Mouse (Mus musculus) 3134 (cell line): ENCODE data around the gene Kcne2.

Experiments used
- DNase-seq: peaks from one replicate; pipeline ENCODE4 v3.0.0-alpha.2; 2011; ENCODE audit warnings: low spot score; ENCODE audit not compliant: insufficient read length; ENCODE audit errors: extremely low read depth

Gene Kcne2

GRCm38 (mm10) chr16:92292101-92292500, at the start of gene Kcne2:
Kcne2 (plus strand) TSS chr16:92292389.
- no peak for DNase-seq

- DNase-seq = no peak
These were observed 46.3 kb upstream of the Kcne2 start for GRCm38 (mm10) chr16:92245909-92246308.

GRCm38 (mm10) chr16:92246974-92247373, 45.2 kb upstream of the Kcne2 start:
- DNase-seq = no peak

- DNase-seq = no peak
These were observed 44.5 kb upstream of the Kcne2 start for GRCm38 (mm10) chr16:92247700-92248099.

- no peak for DNase-seq
These were observed 42.5 kb upstream of the Kcne2 start for GRCm38 (mm10) chr16:92249681-92250080.

- DNase-seq = no peak
These were observed 41.7 kb upstream of the Kcne2 start for GRCm38 (mm10) chr16:92250452-92250851.

- no peak for DNase-seq
These were observed 37.9 kb upstream of the Kcne2 start for GRCm38 (mm10) chr16:92254316-92254715.

- DNase-seq = no peak
These were observed 24.3 kb upstream of the Kcne2 start for GRCm38 (mm10) chr16:92267861-92268260.

- no peak for DNase-seq
These were observed 17.7 kb upstream of the Kcne2 start for GRCm38 (mm10) chr16:92274516-92274915.

GRCm38 (mm10) chr16:92275526-92275925, 16.7 kb upstream of the Kcne2 start:
- no peak for DNase-seq

GRCm38 (mm10) chr16:92282671-92283070, 9.5 kb upstream of the Kcne2 start:
- DNase-seq = no peak

GRCm38 (mm10) chr16:92285068-92285467, 7.1 kb upstream of the Kcne2 start:
- no peak for DNase-seq

GRCm38 (mm10) chr16:92286609-92287008, 5.6 kb upstream of the Kcne2 start:
- peak; percentile 30 for DNase-seq

GRCm38 (mm10) chr16:92288778-92289177, 3.4 kb upstream of the Kcne2 start:
- DNase-seq = no peak

- no peak for DNase-seq
These were observed 2.1 kb upstream of the Kcne2 start for GRCm38 (mm10) chr16:92290045-92290444.

- DNase-seq = no peak
These were observed 2.2 kb downstream of the Kcne2 start for GRCm38 (mm10) chr16:92294267-92294970.

- DNase-seq = no peak
These were observed 3.1 kb downstream of the Kcne2 start for GRCm38 (mm10) chr16:92295328-92295727.

GRCm38 (mm10) chr16:92300649-92301411, 8.6 kb downstream of the Kcne2 start, which contains the start of gene Smim11:
Smim11 (plus strand) TSS chr16:92301286.
- DNase-seq = peak; percentile 77

- no peak for DNase-seq
These were observed 9.2 kb downstream of the Kcne2 start for GRCm38 (mm10) chr16:92301412-92301806.

- no peak for DNase-seq
These were observed 9.8 kb downstream of the Kcne2 start for GRCm38 (mm10) chr16:92301989-92302388.

- no peak for DNase-seq
These were observed 10.3 kb downstream of the Kcne2 start for GRCm38 (mm10) chr16:92302506-92302905.

- no peak for DNase-seq
These were observed 13.3 kb downstream of the Kcne2 start for GRCm38 (mm10) chr16:92305519-92305918.
